Mouse (Mus musculus): ENCODE results near the gene Fas. TPM values are rescaled to one million over a fixed set of nuclear protein-coding genes. Genes with fewer than 3 reads are reported as not detected.
A peak's percentile ranks its signal among the peaks of the same experiment; 100 is the strongest.

The Fas gene
- polyA plus RNA-seq, 1 experiment = 14.3 TPM

- TF ChIP-seq POLR2A (IDR thresholded peaks at IDR 0.05; ENCODE audit: control insufficient read depth, extremely low read depth, insufficient read depth, low read length, poor library complexity) = no peak
- TF ChIP-seq CTCF (IDR thresholded peaks at IDR 0.05; ENCODE audit: borderline replicate concordance, control insufficient read depth, extremely low read depth, insufficient read depth, low read length, poor library complexity) = no peak
- H3K27ac ChIP-seq (ENCODE audit: control insufficient read depth, insufficient read depth, low read length) = no peak overlapping the region
- H3K4me1 ChIP-seq (replicated peaks; ENCODE audit: control insufficient read depth, insufficient read depth, low read length) = peaks cover 27% of the 10 kb centered on the region
- no peak overlapping the region for H3K4me3 ChIP-seq (ENCODE audit: control insufficient read depth, insufficient read depth, low read length)
- H3K36me3 ChIP-seq (ENCODE audit: control insufficient read depth, insufficient read depth, low read length) = peaks cover 23% of the 10 kb centered on the region
- DNase-seq = no peak
- no peaks in the 10 kb centered on the region for H3K27me3 ChIP-seq (ENCODE audit: control insufficient read depth, insufficient read depth, low read length)
- WGBS = 90% methylated on average over 6 of the region's 6 CpGs
These were observed 5.0 kb downstream of the Fas start for GRCm38 (mm10) chr19:34295442-34295841.

GRCm38 (mm10) chr19:34298531-34298930 is 8.1 kb downstream of the Fas start:
- DNase-seq = no peak

DNA sequence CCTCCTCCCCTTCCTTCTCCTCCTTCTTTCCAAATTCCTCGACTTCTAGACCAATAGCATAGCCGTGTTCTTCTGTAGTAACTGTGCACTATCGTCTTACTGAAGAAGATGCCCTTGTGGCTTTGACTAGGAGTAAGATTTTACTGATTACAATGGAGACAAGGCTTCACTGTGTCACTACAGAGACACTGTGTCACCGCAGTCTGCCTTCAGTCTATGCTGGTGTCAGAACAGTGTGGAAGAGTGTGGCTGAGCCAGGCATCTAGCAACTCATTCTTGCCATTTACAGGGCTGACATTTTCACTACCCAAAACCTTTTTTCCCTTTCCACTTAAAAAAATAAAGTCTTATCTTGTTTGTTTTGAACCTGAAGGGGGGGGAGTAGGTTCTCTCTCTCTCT is 8.8 kb downstream of the Fas start:
- no peaks in the 10 kb centered on the region for H3K27me3 ChIP-seq (ENCODE audit: control insufficient read depth, insufficient read depth, low read length)
- H3K4me1 ChIP-seq (replicated peaks; ENCODE audit: control insufficient read depth, insufficient read depth, low read length) = peaks cover 21% of the 10 kb centered on the region
- no peak overlapping the region for H3K27ac ChIP-seq (ENCODE audit: control insufficient read depth, insufficient read depth, low read length)
- TF ChIP-seq CTCF (IDR thresholded peaks at IDR 0.05; ENCODE audit: borderline replicate concordance, control insufficient read depth, extremely low read depth, insufficient read depth, low read length, poor library complexity) (no peak), POLR2A (IDR thresholded peaks at IDR 0.05; ENCODE audit: control insufficient read depth, extremely low read depth, insufficient read depth, low read length, poor library complexity) (no peak)
- DNase-seq = no peak
- H3K4me3 ChIP-seq (ENCODE audit: control insufficient read depth, insufficient read depth, low read length) = no peak overlapping the region
- peaks cover 24% of the 10 kb centered on the region for H3K36me3 ChIP-seq (ENCODE audit: control insufficient read depth, insufficient read depth, low read length)
- 54% methylated on average over 4 of the region's 4 CpGs for WGBS

More at GRCm38 (mm10) chr19:34298531-34298930, 8.1 kb downstream of the Fas start:
- Histone ChIP-seq H3K27me3 (ENCODE audit: control insufficient read depth, insufficient read depth, low read length) (no peaks in the 10 kb centered on the region), H3K36me3 (ENCODE audit: control insufficient read depth, insufficient read depth, low read length) (peaks cover 24% of the 10 kb centered on the region), H3K4me3 (ENCODE audit: control insufficient read depth, insufficient read depth, low read length) (no peak overlapping the region), H3K4me1 (replicated peaks; ENCODE audit: control insufficient read depth, insufficient read depth, low read length) (peaks cover 22% of the 10 kb centered on the region), H3K27ac (ENCODE audit: control insufficient read depth, insufficient read depth, low read length) (no peak overlapping the region)
- WGBS = 33% methylated on average over 1 of the region's 1 CpGs
- TF ChIP-seq POLR2A (IDR thresholded peaks at IDR 0.05; ENCODE audit: control insufficient read depth, extremely low read depth, insufficient read depth, low read length, poor library complexity) (no peak), CTCF (IDR thresholded peaks at IDR 0.05; ENCODE audit: borderline replicate concordance, control insufficient read depth, extremely low read depth, insufficient read depth, low read length, poor library complexity) (no peak)

- Histone ChIP-seq H3K4me1 (replicated peaks; ENCODE audit: control insufficient read depth, insufficient read depth, low read length) (peaks cover 19% of the 10 kb centered on the region), H3K36me3 (ENCODE audit: control insufficient read depth, insufficient read depth, low read length) (peaks cover 28% of the 10 kb centered on the region), H3K4me3 (ENCODE audit: control insufficient read depth, insufficient read depth, low read length) (no peak overlapping the region), H3K27ac (ENCODE audit: control insufficient read depth, insufficient read depth, low read length) (no peak overlapping the region), H3K27me3 (ENCODE audit: control insufficient read depth, insufficient read depth, low read length) (no peaks in the 10 kb centered on the region)
- no peak for DNase-seq
- WGBS = 95% methylated on average over 2 of the region's 2 CpGs
- TF ChIP-seq CTCF (IDR thresholded peaks at IDR 0.05; ENCODE audit: borderline replicate concordance, control insufficient read depth, extremely low read depth, insufficient read depth, low read length, poor library complexity) (no peak), POLR2A (IDR thresholded peaks at IDR 0.05; ENCODE audit: control insufficient read depth, extremely low read depth, insufficient read depth, low read length, poor library complexity) (no peak)
These were observed 10.0 kb downstream of the Fas start for GRCm38 (mm10) chr19:34300430-34300829.

DNA sequence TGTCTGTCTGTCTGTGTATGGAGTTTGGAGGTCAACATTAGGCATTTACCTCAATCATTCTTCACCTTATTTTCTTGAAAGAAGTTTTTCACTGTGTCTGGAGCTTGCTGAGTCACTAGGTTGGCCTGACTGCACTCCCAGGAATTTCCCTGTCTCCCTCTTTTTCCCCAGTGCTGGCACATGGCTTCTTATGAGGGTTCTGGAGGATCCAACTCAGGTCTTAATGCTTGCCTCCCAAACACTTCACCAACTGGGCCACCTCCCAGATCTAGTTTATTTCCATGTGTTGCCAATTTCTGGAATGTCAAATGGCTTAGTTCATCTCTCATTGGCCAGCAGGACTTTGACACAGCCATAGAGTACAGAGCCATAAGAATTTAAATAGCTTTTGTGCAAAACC is 14.5 kb downstream of the Fas start:
- Histone ChIP-seq H3K27me3 (ENCODE audit: control insufficient read depth, insufficient read depth, low read length) (no peaks in the 10 kb centered on the region), H3K27ac (ENCODE audit: control insufficient read depth, insufficient read depth, low read length) (no peak overlapping the region), H3K4me1 (replicated peaks; ENCODE audit: control insufficient read depth, insufficient read depth, low read length) (peaks cover 17% of the 10 kb centered on the region), H3K36me3 (ENCODE audit: control insufficient read depth, insufficient read depth, low read length) (peaks cover 36% of the 10 kb centered on the region), H3K4me3 (ENCODE audit: control insufficient read depth, insufficient read depth, low read length) (no peak overlapping the region)
- TF ChIP-seq POLR2A (IDR thresholded peaks at IDR 0.05; ENCODE audit: control insufficient read depth, extremely low read depth, insufficient read depth, low read length, poor library complexity) (no peak), CTCF (IDR thresholded peaks at IDR 0.05; ENCODE audit: borderline replicate concordance, control insufficient read depth, extremely low read depth, insufficient read depth, low read length, poor library complexity) (no peak)
- DNase-seq = no peak

DNA sequence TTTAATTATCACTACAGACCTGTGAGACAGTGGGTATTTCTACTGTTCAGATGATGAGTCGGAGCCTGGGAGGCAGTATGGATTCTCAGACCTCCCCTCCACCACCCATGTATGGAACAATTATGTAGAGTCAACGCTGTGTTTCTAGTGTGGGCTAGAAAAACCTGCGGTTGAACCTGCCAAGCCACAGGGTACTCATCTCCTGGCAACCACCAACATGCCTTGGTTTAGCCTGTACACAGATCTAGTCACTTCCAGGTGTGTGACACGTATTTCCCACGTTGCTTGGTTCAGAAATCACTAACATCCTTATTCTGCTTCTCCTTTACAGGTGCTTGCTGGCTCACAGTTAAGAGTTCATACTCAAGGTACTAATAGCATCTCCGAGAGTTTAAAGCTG is 16.3 kb downstream of the Fas start:
- WGBS = 65% methylated on average over 6 of the region's 6 CpGs
- Histone ChIP-seq H3K27me3 (ENCODE audit: control insufficient read depth, insufficient read depth, low read length) (no peaks in the 10 kb centered on the region), H3K4me3 (ENCODE audit: control insufficient read depth, insufficient read depth, low read length) (no peak overlapping the region), H3K4me1 (replicated peaks; ENCODE audit: control insufficient read depth, insufficient read depth, low read length) (peaks cover 13% of the 10 kb centered on the region), H3K36me3 (ENCODE audit: control insufficient read depth, insufficient read depth, low read length) (peaks cover 42% of the 10 kb centered on the region), H3K27ac (ENCODE audit: control insufficient read depth, insufficient read depth, low read length) (no peak overlapping the region)
- TF ChIP-seq POLR2A (IDR thresholded peaks at IDR 0.05; ENCODE audit: control insufficient read depth, extremely low read depth, insufficient read depth, low read length, poor library complexity) (no peak), CTCF (IDR thresholded peaks at IDR 0.05; ENCODE audit: borderline replicate concordance, control insufficient read depth, extremely low read depth, insufficient read depth, low read length, poor library complexity) (no peak)
- DNase-seq = no peak

DNA sequence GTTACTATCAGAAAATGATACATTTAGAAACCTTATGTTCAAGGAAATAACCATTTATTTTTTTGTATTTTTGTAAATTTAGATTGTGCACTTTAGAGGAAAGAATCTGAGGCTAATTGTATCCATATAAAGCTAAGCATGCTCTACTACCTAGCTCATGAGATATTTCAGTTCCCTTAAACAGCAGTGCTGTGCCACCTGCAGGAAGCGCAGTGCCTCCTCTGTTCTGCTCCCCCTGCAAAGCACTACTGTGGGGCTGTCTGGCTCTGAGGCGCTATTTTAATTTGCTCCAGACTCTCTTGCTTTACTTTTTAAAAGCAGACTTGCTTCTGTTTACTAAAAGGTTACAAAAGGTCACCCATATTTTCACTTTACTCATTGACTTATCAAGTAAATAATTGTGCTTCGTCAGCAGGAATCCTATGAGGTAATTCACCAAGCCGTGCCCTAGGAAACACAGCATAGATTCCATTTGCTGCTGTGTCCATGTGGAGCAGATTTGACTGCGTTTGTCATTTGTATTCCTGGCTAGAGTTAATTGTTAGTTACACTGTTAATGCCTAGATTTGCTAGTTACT is 21.8 kb downstream of the Fas start:
- DNase-seq = peak; percentile 47
- Histone ChIP-seq H3K27ac (ENCODE audit: control insufficient read depth, insufficient read depth, low read length) (no peak overlapping the region), H3K36me3 (ENCODE audit: control insufficient read depth, insufficient read depth, low read length) (peaks cover 52% of the 10 kb centered on the region), H3K4me3 (ENCODE audit: control insufficient read depth, insufficient read depth, low read length) (no peak overlapping the region), H3K27me3 (ENCODE audit: control insufficient read depth, insufficient read depth, low read length) (no peaks in the 10 kb centered on the region), H3K4me1 (replicated peaks; ENCODE audit: control insufficient read depth, insufficient read depth, low read length) (no peaks in the 10 kb centered on the region)
- TF ChIP-seq POLR2A (IDR thresholded peaks at IDR 0.05; ENCODE audit: control insufficient read depth, extremely low read depth, insufficient read depth, low read length, poor library complexity) (no peak), CTCF (IDR thresholded peaks at IDR 0.05; ENCODE audit: borderline replicate concordance, control insufficient read depth, extremely low read depth, insufficient read depth, low read length, poor library complexity) (peak; percentile 50; the same call in 1 of the 2 replicates)
- 92% methylated on average over 5 of the region's 5 CpGs for WGBS
